Mouse (Mus musculus) olfactory bulb, adult 2 months (tissue): Measurements from ENCODE around the gene Eps8l2.

Source experiments
- CTCF ChIP-seq: fragments of 200-500 bp; IDR thresholded peaks from 2 replicates; pipeline ENCODE4 v1.5.1; 2012; ENCODE audit warnings: low read depth, mild to moderate bottlenecking, low read length, moderate library complexity; ENCODE audit not compliant: insufficient read depth
- POLR2A ChIP-seq: fragments of 200-500 bp; IDR thresholded peaks from 2 replicates; pipeline ENCODE4 v1.6.1; 2012; ENCODE audit warnings: mild to moderate bottlenecking, low read depth, low read length, moderate library complexity; ENCODE audit not compliant: insufficient read depth

DNA sequence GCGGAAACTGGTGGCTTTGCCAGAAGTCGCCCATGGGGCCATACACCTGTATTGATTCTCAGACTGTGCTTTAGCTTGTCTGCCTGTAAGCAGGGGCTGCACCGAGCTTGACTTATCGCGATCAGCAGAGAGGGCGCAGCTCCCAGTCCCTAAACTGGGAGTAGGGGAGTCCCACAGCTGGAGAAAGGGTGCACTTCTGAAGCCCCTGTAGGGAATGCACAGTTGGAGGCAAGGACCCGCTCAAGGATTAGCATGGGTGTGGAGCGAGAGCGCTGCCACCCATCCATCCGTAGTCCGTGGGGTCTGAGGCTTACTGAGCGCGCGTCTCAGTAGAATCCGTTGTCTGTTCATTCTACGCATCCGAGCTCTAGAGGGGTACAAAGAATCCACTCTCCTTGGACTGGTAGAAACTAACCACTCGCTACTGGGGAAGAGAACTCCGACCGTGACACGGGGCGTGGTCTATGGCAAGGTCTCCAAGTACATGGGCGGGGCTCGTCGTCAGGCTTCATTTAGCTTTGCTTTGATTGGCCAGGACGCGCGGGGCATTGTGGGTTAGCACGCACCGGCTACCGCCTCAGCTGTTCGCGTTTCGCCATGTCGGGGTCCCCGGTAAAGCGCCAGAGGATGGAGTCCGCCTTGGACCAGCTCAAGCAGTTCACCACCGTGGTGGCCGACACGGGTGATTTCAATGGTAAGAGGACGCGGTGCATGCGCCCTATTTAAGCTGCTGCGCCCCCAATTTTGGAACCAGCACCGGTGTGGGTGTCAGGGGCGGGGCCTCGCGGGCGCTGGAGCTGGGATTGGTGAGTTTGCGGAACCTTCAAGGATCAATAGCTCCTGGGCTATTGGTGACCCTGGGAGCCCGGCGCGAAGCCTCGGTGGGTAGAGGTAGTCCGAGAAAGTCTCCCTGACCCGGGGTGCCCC is 53.2 kb downstream of the Eps8l2 start, which contains the start of gene Taldo1:
- no peak for TF ChIP-seq CTCF
- peak; percentile 87 for TF ChIP-seq POLR2A
